Mouse (Mus musculus) inflammation-experienced regulatory T-cells, adult 16 weeks (primary cell): ENCODE data around the gene Gm14147. TPM values are rescaled to one million over a fixed set of nuclear protein-coding genes. Genes with fewer than 3 reads are reported as not detected.

Experiments
- polyA plus RNA-seq: library from polyadenylated mRNA; unstranded; fragments of 100-300 nt; shearing (Covaris generic); gene quantifications from one replicate; pipeline ENCODE4 v1.2.1, GENCODE M21; 2017

The Gm14147 gene
- not detected for polyA plus RNA-seq

DNA sequence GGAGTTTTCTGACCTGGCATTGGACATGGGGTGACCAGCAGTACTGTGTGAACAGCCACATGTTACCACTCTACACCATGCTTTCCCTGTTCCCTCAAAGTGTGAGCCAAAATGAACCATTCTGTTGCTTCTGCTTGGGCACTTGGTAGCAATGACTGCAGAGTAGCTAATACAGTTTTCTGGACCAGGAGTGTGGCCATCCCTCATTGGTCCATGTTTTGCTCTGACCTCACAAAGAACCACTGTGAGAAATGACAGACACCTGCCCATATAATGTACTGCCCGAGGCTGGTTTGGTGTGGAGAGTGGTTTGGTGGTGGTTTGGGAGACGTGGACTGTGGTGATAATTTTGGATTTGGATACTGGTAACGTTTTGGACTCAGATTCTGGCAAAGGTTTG is at the start of gene Gm14147:
TSS of gene Gm14147 (plus strand) at position 301 of the 400 bp plus-strand sequence.

DNA sequence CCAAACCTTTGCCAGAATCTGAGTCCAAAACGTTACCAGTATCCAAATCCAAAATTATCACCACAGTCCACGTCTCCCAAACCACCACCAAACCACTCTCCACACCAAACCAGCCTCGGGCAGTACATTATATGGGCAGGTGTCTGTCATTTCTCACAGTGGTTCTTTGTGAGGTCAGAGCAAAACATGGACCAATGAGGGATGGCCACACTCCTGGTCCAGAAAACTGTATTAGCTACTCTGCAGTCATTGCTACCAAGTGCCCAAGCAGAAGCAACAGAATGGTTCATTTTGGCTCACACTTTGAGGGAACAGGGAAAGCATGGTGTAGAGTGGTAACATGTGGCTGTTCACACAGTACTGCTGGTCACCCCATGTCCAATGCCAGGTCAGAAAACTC is 5.8 kb upstream of the Gm14147 start, which contains the start of gene Gm14151:
TSS of gene Gm14151 (minus strand) at position 101 of the 400 bp plus-strand sequence.

Other genes starting within 250 kb of the Gm14147 start
- gene Abhd12, start 193.5 kb upstream of the Gm14147 start, polyA plus RNA-seq, result 17.8 TPM
- 5.5 TPM for gene Gins1, start 192.8 kb upstream of the Gm14147 start, polyA plus RNA-seq
- 1.2 TPM for gene Ninl, start 58.9 kb upstream of the Gm14147 start, polyA plus RNA-seq
- gene Nanp, start 58.8 kb upstream of the Gm14147 start, polyA plus RNA-seq, result 39.2 TPM
- gene Gm14151, start 5.9 kb upstream of the Gm14147 start, polyA plus RNA-seq, result not detected